Mouse (Mus musculus) c-Kit-negative CD71-positive TER-119-positive erythroid progenitor cells, embryonic 14.5 days (primary cell): ENCODE measurements around the gene Slc19a1.

Source experiments
- DNase-seq: peaks from one replicate; pipeline ENCODE4 v3.0.0-alpha.2; 2013; ENCODE audit warnings: low read depth, low spot score

Slc19a1 gene

GRCm38 (mm10) chr10:77097006-77097889 lies 65.2 kb downstream of the Slc19a1 start:
- no peak for DNase-seq

GRCm38 (mm10) chr10:77097890-77098200 lies 65.8 kb downstream of the Slc19a1 start:
- DNase-seq: no peak

- no peak for DNase-seq
Observed at GRCm38 (mm10) chr10:77098619-77099018, 66.6 kb downstream of the Slc19a1 start.

- DNase-seq: no peak
Observed at GRCm38 (mm10) chr10:77099777-77100176, 67.7 kb downstream of the Slc19a1 start.

GRCm38 (mm10) chr10:77103689-77104088 lies 71.6 kb downstream of the Slc19a1 start:
- DNase-seq: no peak

- DNase-seq: no peak
Observed at GRCm38 (mm10) chr10:77104327-77104726, 72.3 kb downstream of the Slc19a1 start.

GRCm38 (mm10) chr10:77108106-77108505 lies 76.1 kb downstream of the Slc19a1 start:
- no peak for DNase-seq

GRCm38 (mm10) chr10:77110010-77110409 lies 78.0 kb downstream of the Slc19a1 start:
- DNase-seq: no peak
